Mouse (Mus musculus) heart, postnatal 0 days (tissue): ENCODE data around the gene Slit1. TPM values are rescaled to one million over a fixed set of nuclear protein-coding genes. Genes with fewer than 3 reads are reported as not detected.

ENCODE experiments used
- ATAC-seq: fragments of 200-750 bp; cut with Nextera tagmentation; 2 replicates; pipeline ENCODE4 v1.8.0; 2017; ENCODE audit warnings: low read depth, moderate number of reproducible peaks, moderate library complexity; ENCODE audit not compliant: insufficient read depth
- DNase-seq: peaks from one replicate; pipeline ENCODE4 v3.0.0-alpha.2; 2016; ENCODE audit warnings: low spot score
- H3K27ac ChIP-seq: fragments of 300-500 bp; sonication (generic); 2 replicates; pipeline ENCODE4 v1.5.1; 2014; ENCODE audit warnings: low read depth, mild to moderate bottlenecking
- H3K27me3 ChIP-seq: fragments of 300-500 bp; sonication (generic); 2 replicates; pipeline ENCODE4 v1.6.1; 2014; ENCODE audit warnings: low read length, mixed read lengths; ENCODE audit not compliant: control insufficient read depth, insufficient read depth
- H3K36me3 ChIP-seq: fragments of 300-500 bp; sonication (generic); replicated peaks from 2 replicates; pipeline ENCODE4 v1.6.1; 2014; ENCODE audit warnings: low read length, mixed read lengths; ENCODE audit not compliant: control insufficient read depth, insufficient read depth
- H3K4me1 ChIP-seq: fragments of 300-500 bp; sonication (generic); 2 replicates; pipeline ENCODE4 v1.6.1; 2014; ENCODE audit warnings: antibody characterized with exemption; ENCODE audit not compliant: control insufficient read depth, insufficient read depth
- H3K4me2 ChIP-seq: fragments of 300-500 bp; sonication (generic); 2 replicates; pipeline ENCODE4 v1.6.1; 2014; ENCODE audit warnings: low read depth, mild to moderate bottlenecking, low read length, moderate library complexity
- H3K4me3 ChIP-seq: fragments of 300-500 bp; sonication (generic); 2 replicates; pipeline ENCODE4 v1.5.1; 2014; ENCODE audit warnings: low read depth, low read length
- H3K9ac ChIP-seq: fragments of 300-500 bp; sonication (generic); replicated peaks from 2 replicates; pipeline ENCODE4 v1.6.1; 2014; ENCODE audit warnings: low read depth, low read length, mixed read lengths
- H3K9me3 ChIP-seq: fragments of 300-500 bp; sonication (generic); replicated peaks from 2 replicates; pipeline ENCODE4 v1.6.1; 2016; ENCODE audit warnings: low read length; ENCODE audit not compliant: control insufficient read depth
- CTCF ChIP-seq: IDR thresholded peaks from 2 replicates; pipeline ENCODE4 v1.5.1; 2016; ENCODE audit warnings: antibody characterized with exemption, control low read depth, low read depth
- EP300 ChIP-seq: IDR thresholded peaks from 2 replicates; pipeline ENCODE4 v1.6.1; 2016; ENCODE audit warnings: antibody characterized with exemption, low read depth
- WGBS: fragments of 180-500 bp; shearing (Covaris S2); extraction: QIAGEN DNeasy Blood & Tissue Kit; methylation state at CpG from one replicate; pipeline ENCODE4 v1.1.7; 2014; 5-methylcytosine and 5-hydroxymethylcytosine counted together
- polyA plus RNA-seq: library from polyadenylated mRNA; unstranded; fragments of >200 nt; fragmentation: Nextera tagmentation; extraction: Ambion mirVana; gene quantifications from 2 replicates; pipeline ENCODE4 v1.2.1, GENCODE M21; 2015
- total RNA-seq: library from RNA; depleted of rRNA; stranded (reverse); fragments of >200 nt; gene quantifications from 2 replicates; pipeline ENCODE4 v1.2.3, GENCODE M21; 2014; ENCODE audit warnings: low replicate concordance

The Slit1 gene
- total and polyA plus RNA-seq, 2 experiments from 2014 or later, result 0.61 TPM; not detected in 1

- WGBS, result 80% methylated on average over 9 of the region's 9 CpGs
- H3K4me3 ChIP-seq, result no peak overlapping the region
- H3K4me2 ChIP-seq, result no peak overlapping the region
- no peaks in the 10 kb centered on the region for H3K36me3 ChIP-seq
- ATAC-seq (no peak), DNase-seq (no peak)
- TF ChIP-seq EP300 (no peak), CTCF (no peak)
- H3K9ac ChIP-seq, result no peak overlapping the region
- no peak overlapping the region for H3K27ac ChIP-seq
- H3K9me3 ChIP-seq, result no peaks in the 10 kb centered on the region
- H3K27me3 ChIP-seq, result no peaks in the 10 kb centered on the region
- no peaks in the 10 kb centered on the region for H3K4me1 ChIP-seq
Observed at GRCm38 (mm10) chr19:41711665-41712064, 31.8 kb downstream of the Slit1 start.

- Histone ChIP-seq H3K4me2 (no peak overlapping the region), H3K9me3 (no peaks in the 10 kb centered on the region), H3K4me3 (no peak overlapping the region), H3K36me3 (no peaks in the 10 kb centered on the region), H3K27ac (no peak overlapping the region), H3K27me3 (0 out of 2 replicates have a peak, but pooled peaks cover 7% of the 10 kb centered on the region), H3K9ac (no peak overlapping the region), H3K4me1 (no peaks in the 10 kb centered on the region)
- no peak for TF ChIP-seq CTCF
- TF ChIP-seq EP300, result no peak
- ATAC-seq (no peak), DNase-seq (no peak)
- 80% methylated on average over 12 of the region's 12 CpGs for WGBS
Observed at GRCm38 (mm10) chr19:41709497-41710165, 33.8 kb downstream of the Slit1 start.

- Histone ChIP-seq H3K4me2 (no peak overlapping the region), H3K9me3 (no peaks in the 10 kb centered on the region), H3K27me3 (0 out of 2 replicates have a peak, but pooled peaks cover 9% of the 10 kb centered on the region)
Observed at GRCm38 (mm10) chr19:41707850-41708249, 35.6 kb downstream of the Slit1 start.

GRCm38 (mm10) chr19:41706094-41706828 is 37.2 kb downstream of the Slit1 start:
- DNase-seq (no peak), ATAC-seq (no peak)
- Histone ChIP-seq H3K4me1 (no peaks in the 10 kb centered on the region), H3K4me3 (no peak overlapping the region), H3K27ac (no peak overlapping the region), H3K36me3 (no peaks in the 10 kb centered on the region), H3K4me2 (no peak overlapping the region), H3K27me3 (0 out of 2 replicates have a peak, but pooled peaks cover 9% of the 10 kb centered on the region), H3K9me3 (no peaks in the 10 kb centered on the region), H3K9ac (no peak overlapping the region)
- TF ChIP-seq CTCF, result no peak
- TF ChIP-seq EP300, result no peak
- 73% methylated on average over 17 of the region's 17 CpGs for WGBS

More at GRCm38 (mm10) chr19:41707850-41708249, 35.6 kb downstream of the Slit1 start:
- ATAC-seq (no peak), DNase-seq (no peak)
- H3K36me3 ChIP-seq, result no peaks in the 10 kb centered on the region
- no peaks in the 10 kb centered on the region for H3K4me1 ChIP-seq
- 55% methylated on average over 12 of the region's 12 CpGs for WGBS
- TF ChIP-seq EP300 (no peak), CTCF (no peak)
- H3K4me3 ChIP-seq, result no peak overlapping the region
- no peak overlapping the region for H3K27ac ChIP-seq
- no peak overlapping the region for H3K9ac ChIP-seq

- no peak overlapping the region for H3K27ac ChIP-seq
- H3K4me2 ChIP-seq, result no peak overlapping the region
- no peaks in the 10 kb centered on the region for H3K36me3 ChIP-seq
- H3K9ac ChIP-seq, result no peak overlapping the region
- no peak for DNase-seq
- WGBS, result 38% methylated on average over 12 of the region's 12 CpGs
- no peaks in the 10 kb centered on the region for H3K4me1 ChIP-seq
- TF ChIP-seq CTCF (no peak), EP300 (no peak)
- H3K27me3 ChIP-seq, result 0 out of 2 replicates have a peak, but pooled peaks cover 9% of the 10 kb centered on the region
- H3K4me3 ChIP-seq, result no peak overlapping the region
- ATAC-seq, result no peak
- H3K9me3 ChIP-seq, result no peaks in the 10 kb centered on the region
Observed at GRCm38 (mm10) chr19:41705416-41705815, 38.0 kb downstream of the Slit1 start.
